Mouse (Mus musculus): ENCODE measurements around the gene Sec14l1. TPM values are rescaled to one million over a fixed set of nuclear protein-coding genes. Genes with fewer than 3 reads are reported as not detected.
A peak's percentile ranks its signal among the peaks of the same experiment; 100 is the strongest.
"Not testable (repeated sequence)": the region's sequence is repeated elsewhere in the genome, so short reads cannot be mapped to it uniquely, and the experiment has no call there.

Sec14l1 gene
- polyA plus RNA-seq, 1 experiment from 2014 or later = 33.2 TPM

- no peaks in the 10 kb centered on the region for H3K27me3 ChIP-seq (ENCODE audit: control insufficient read depth, insufficient read depth, low read length)
- WGBS = 16% methylated on average over 16 of the region's 16 CpGs
- H3K36me3 ChIP-seq (ENCODE audit: control insufficient read depth, insufficient read depth, low read length) = peaks cover 37% of the 10 kb centered on the region
- ATAC-seq (ENCODE audit: insufficient number of reproducible peaks, insufficient read depth, low FRiP score, low read depth) = peak; percentile 77
- H3K4me1 ChIP-seq (ENCODE audit: control insufficient read depth in 2 of 2, insufficient read depth in 2 of 2, low read length in 2 of 2) = peaks cover 26 to 44% of the 10 kb centered on the region in 2 experiments
- no peaks in the 10 kb centered on the region for H3K9me3 ChIP-seq (ENCODE audit: control insufficient read depth, low read length)
- no peak overlapping the region for H3K4me3 ChIP-seq (ENCODE audit: control insufficient read depth in 1 of 2, insufficient read depth in 1 of 2, low read depth in 1 of 2, low read length in 2 of 2)
- peak overlapping the region; percentile 51 for H3K9ac ChIP-seq (ENCODE audit: low read length)
- peak overlapping the region; percentile 16 for H3K4me2 ChIP-seq (ENCODE audit: low read length)
- peak overlapping the region; percentile 77 to 89 for H3K27ac ChIP-seq (replicated peaks in 1 of 2; ENCODE audit: control insufficient read depth in 1 of 2, insufficient read depth in 1 of 2, low read depth in 2 of 2, low read length in 2 of 2)
Observed at GRCm38 (mm10) chr11:117081165-117082064, 33.6 kb upstream of the Sec14l1 start.

- Histone ChIP-seq H3K27ac (replicated peaks in 1 of 2; ENCODE audit: control insufficient read depth in 1 of 2, insufficient read depth in 1 of 2, low read depth in 2 of 2, low read length in 2 of 2) (peak overlapping the region; percentile 52 to 89), H3K36me3 (ENCODE audit: control insufficient read depth, insufficient read depth, low read length) (peaks cover 37% of the 10 kb centered on the region), H3K27me3 (ENCODE audit: control insufficient read depth, insufficient read depth, low read length) (no peaks in the 10 kb centered on the region), H3K4me2 (ENCODE audit: low read length) (peak overlapping the region; percentile 16), H3K9me3 (ENCODE audit: control insufficient read depth, low read length) (no peaks in the 10 kb centered on the region), H3K4me1 (ENCODE audit: control insufficient read depth in 2 of 2, insufficient read depth in 2 of 2, low read length in 2 of 2) (peaks cover 32 to 45% of the 10 kb centered on the region in 2 experiments), H3K4me3 (ENCODE audit: control insufficient read depth in 1 of 2, insufficient read depth in 1 of 2, low read depth in 1 of 2, low read length in 2 of 2) (no peak overlapping the region), H3K9ac (ENCODE audit: low read length) (peak overlapping the region; percentile 10)
- 57% methylated on average over 11 of the region's 11 CpGs for WGBS
- ATAC-seq (ENCODE audit: insufficient number of reproducible peaks, insufficient read depth, low FRiP score, low read depth) = no peak
Observed at GRCm38 (mm10) chr11:117082353-117082934, 32.5 kb upstream of the Sec14l1 start.

- no peak for ATAC-seq (ENCODE audit: insufficient number of reproducible peaks, insufficient read depth, low FRiP score, low read depth)
- Histone ChIP-seq H3K4me2 (ENCODE audit: low read length) (no peak overlapping the region), H3K9ac (ENCODE audit: low read length) (0 out of 2 replicates have a peak overlapping the region, but pooled peaks have one; percentile 10), H3K4me3 (ENCODE audit: control insufficient read depth in 1 of 2, insufficient read depth in 1 of 2, low read depth in 1 of 2, low read length in 2 of 2) (no peak overlapping the region), H3K4me1 (ENCODE audit: control insufficient read depth in 2 of 2, insufficient read depth in 2 of 2, low read length in 2 of 2) (peaks cover 34 to 46% of the 10 kb centered on the region in 2 experiments), H3K27me3 (ENCODE audit: control insufficient read depth, insufficient read depth, low read length) (no peaks in the 10 kb centered on the region), H3K36me3 (ENCODE audit: control insufficient read depth, insufficient read depth, low read length) (peaks cover 29% of the 10 kb centered on the region), H3K9me3 (ENCODE audit: control insufficient read depth, low read length) (no peaks in the 10 kb centered on the region), H3K27ac (replicated peaks in 1 of 2; ENCODE audit: control insufficient read depth in 1 of 2, insufficient read depth in 1 of 2, low read depth in 2 of 2, low read length in 2 of 2) (peak overlapping the region; percentile 52 to 89)
- 76% methylated on average over 19 of the region's 19 CpGs for WGBS
Observed at GRCm38 (mm10) chr11:117083052-117083881, 31.7 kb upstream of the Sec14l1 start.

GRCm38 (mm10) chr11:117083882-117084260, 31.1 kb upstream of the Sec14l1 start:
- not testable (repeated sequence) for H3K4me2 ChIP-seq (ENCODE audit: low read length); H3K27me3 ChIP-seq (ENCODE audit: control insufficient read depth, insufficient read depth, low read length); H3K4me3 ChIP-seq (ENCODE audit: control insufficient read depth in 1 of 2, insufficient read depth in 1 of 2, low read depth in 1 of 2, low read length in 2 of 2); H3K9me3 ChIP-seq (ENCODE audit: control insufficient read depth, low read length); ATAC-seq (ENCODE audit: insufficient number of reproducible peaks, insufficient read depth, low FRiP score, low read depth); H3K9ac ChIP-seq (ENCODE audit: low read length)
- Histone ChIP-seq H3K36me3 (ENCODE audit: control insufficient read depth, insufficient read depth, low read length) (peaks cover 23% of the 10 kb centered on the region), H3K4me1 (ENCODE audit: control insufficient read depth in 2 of 2, insufficient read depth in 2 of 2, low read length in 2 of 2) (peaks cover 36 to 46% of the 10 kb centered on the region in 2 experiments), H3K27ac (replicated peaks in 1 of 2; ENCODE audit: control insufficient read depth in 1 of 2, insufficient read depth in 1 of 2, low read depth in 2 of 2, low read length in 2 of 2) (peak overlapping the region in 1 of 2 experiments; percentile 89; a peak in 1 of 4 replicates)
- 95% methylated on average over 3 of the region's 3 CpGs for WGBS

- no peaks in the 10 kb centered on the region for H3K36me3 ChIP-seq (ENCODE audit: control insufficient read depth, insufficient read depth, low read length)
- no peak overlapping the region for H3K4me3 ChIP-seq (ENCODE audit: control insufficient read depth in 1 of 2, insufficient read depth in 1 of 2, low read depth in 1 of 2, low read length in 2 of 2)
- no peak overlapping the region for H3K27ac ChIP-seq (replicated peaks in 1 of 2; ENCODE audit: control insufficient read depth in 1 of 2, insufficient read depth in 1 of 2, low read depth in 2 of 2, low read length in 2 of 2)
- WGBS = 83% methylated on average over 10 of the region's 10 CpGs
- H3K27me3 ChIP-seq (ENCODE audit: control insufficient read depth, insufficient read depth, low read length) = no peaks in the 10 kb centered on the region
- ATAC-seq (ENCODE audit: insufficient number of reproducible peaks, insufficient read depth, low FRiP score, low read depth) = no peak
- no peaks in the 10 kb centered on the region for H3K9me3 ChIP-seq (ENCODE audit: control insufficient read depth, low read length)
- H3K4me1 ChIP-seq (ENCODE audit: control insufficient read depth in 2 of 2, insufficient read depth in 2 of 2, low read length in 2 of 2) = peaks cover 35 to 38% of the 10 kb centered on the region in 2 experiments
- H3K4me2 ChIP-seq (ENCODE audit: low read length) = no peak overlapping the region
- H3K9ac ChIP-seq (ENCODE audit: low read length) = no peak overlapping the region
Observed at GRCm38 (mm10) chr11:117086215-117086614, 28.8 kb upstream of the Sec14l1 start.

GRCm38 (mm10) chr11:117087036-117087799, 27.8 kb upstream of the Sec14l1 start:
- Histone ChIP-seq H3K9me3 (ENCODE audit: control insufficient read depth, low read length) (no peaks in the 10 kb centered on the region), H3K27ac (replicated peaks in 1 of 2; ENCODE audit: control insufficient read depth in 1 of 2, insufficient read depth in 1 of 2, low read depth in 2 of 2, low read length in 2 of 2) (peak overlapping the region; percentile 16 to 38; a peak in 1 of 4 replicates), H3K4me2 (ENCODE audit: low read length) (no peak overlapping the region), H3K36me3 (ENCODE audit: control insufficient read depth, insufficient read depth, low read length) (no peaks in the 10 kb centered on the region), H3K9ac (ENCODE audit: low read length) (no peak overlapping the region), H3K4me1 (ENCODE audit: control insufficient read depth in 2 of 2, insufficient read depth in 2 of 2, low read length in 2 of 2) (peaks cover 32 to 38% of the 10 kb centered on the region in 2 experiments), H3K27me3 (ENCODE audit: control insufficient read depth, insufficient read depth, low read length) (no peaks in the 10 kb centered on the region), H3K4me3 (ENCODE audit: control insufficient read depth in 1 of 2, insufficient read depth in 1 of 2, low read depth in 1 of 2, low read length in 2 of 2) (no peak overlapping the region)
- WGBS = 40% methylated on average over 9 of the region's 9 CpGs
- ATAC-seq (ENCODE audit: insufficient number of reproducible peaks, insufficient read depth, low FRiP score, low read depth) = no peak

All from heart, embryonic 14.5 days (tissue).